Mouse (Mus musculus): Measurements from ENCODE around the gene Ercc4.

Ercc4 gene

GRCm38 (mm10) chr16:13199204-13199603, 89.7 kb downstream of the Ercc4 start:
- no peak for DNase-seq

All from cerebellum, postnatal 10 days (tissue).